Mouse (Mus musculus): ENCODE results near the gene Zfp385b.

DNA sequence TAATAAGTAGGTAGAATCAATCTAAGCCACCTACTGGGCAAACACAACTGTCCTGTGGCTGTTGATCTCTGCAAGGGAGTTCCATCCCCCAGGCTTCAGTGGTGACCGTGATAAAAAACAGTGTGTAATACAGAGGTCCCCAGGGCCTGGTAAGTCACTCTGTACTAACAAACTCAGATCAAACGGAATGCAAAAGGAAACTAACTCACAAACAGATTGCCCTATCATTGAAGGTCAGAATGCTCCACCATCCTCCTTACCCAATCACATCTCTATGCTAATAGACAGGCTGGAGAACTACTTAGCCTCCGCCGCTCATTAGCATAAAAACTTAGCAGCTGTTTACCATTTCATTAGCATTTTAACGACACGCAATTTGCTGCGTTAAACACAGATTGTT lies 313.1 kb downstream of the Zfp385b start:
- TF ChIP-seq CTCF (IDR thresholded peaks at IDR 0.05; ENCODE audit: low read depth, low read length) (no peak), POLR2A (IDR thresholded peaks at IDR 0.05; ENCODE audit: extremely low read depth, insufficient read depth, low read length) (no peak)
